In genomic region chr5:131806350-131806749, GRCm38 (mm10) we compare ENCODE assay signal across 18 mouse cellular contexts.
"Had no signal": no experiment of that assay in that cellular context is flagged by ENCODE, and none has a peak within 500 bp of the region (broad histone marks: within the 10 kb centered on the region; RNA-seq: fewer than 3 reads in every experiment).

No protein-coding gene starts in this region.

- DNase-seq: liver, embryonic 13.5 days; liver, postnatal 0 days; lung, adult 2 months; lung, postnatal 10 days; lung, postnatal 4 days; right cerebral cortex, postnatal 14 days; thymus, adult 2 months; thymus, postnatal 14 days; thymus, postnatal 36 days had no signal

- H3K36me3 ChIP-seq: liver, embryonic 13.5 days; liver, embryonic 15.5 days; lung, embryonic 15.5 days; midbrain, embryonic 10.5 days; midbrain, embryonic 13.5 days; neural tube, embryonic 13.5 days; neural tube, embryonic 15.5 days; stomach, embryonic 15.5 days had no signal

- ATAC-seq: liver, postnatal 0 days; midbrain, embryonic 13.5 days; midbrain, embryonic 16.5 days had no signal

- H3K4me2 ChIP-seq: liver, embryonic 13.5 days; liver, embryonic 15.5 days; lung, embryonic 15.5 days; midbrain, embryonic 13.5 days; neural tube, embryonic 13.5 days; neural tube, embryonic 15.5 days; stomach, embryonic 15.5 days had no signal

- H3K9me3 ChIP-seq: liver, embryonic 13.5 days; liver, embryonic 15.5 days; lung, embryonic 15.5 days; midbrain, embryonic 10.5 days; midbrain, embryonic 13.5 days; neural tube, embryonic 13.5 days; neural tube, embryonic 15.5 days; stomach, embryonic 15.5 days had no signal

- H3K4me3 ChIP-seq: liver, embryonic 13.5 days; liver, embryonic 15.5 days; lung, embryonic 15.5 days; midbrain, embryonic 10.5 days; midbrain, embryonic 13.5 days; myocyte; neural tube, embryonic 13.5 days; neural tube, embryonic 15.5 days; stomach, embryonic 15.5 days had no signal

- H3K27me3 ChIP-seq: liver, embryonic 13.5 days; liver, embryonic 15.5 days; lung, embryonic 15.5 days; midbrain, embryonic 13.5 days; neural tube, embryonic 13.5 days; neural tube, embryonic 15.5 days; stomach, embryonic 15.5 days had no signal

- H3K9ac ChIP-seq: liver, embryonic 13.5 days; liver, embryonic 15.5 days; liver, postnatal 0 days; lung, embryonic 15.5 days; midbrain, embryonic 13.5 days; neural tube, embryonic 13.5 days; neural tube, embryonic 15.5 days; stomach, embryonic 15.5 days had no signal

- H3K4me1 ChIP-seq: liver, embryonic 13.5 days; liver, embryonic 15.5 days; stomach, embryonic 15.5 days had no signal

- H3K27ac ChIP-seq: liver, embryonic 13.5 days; liver, embryonic 15.5 days; midbrain, embryonic 10.5 days; stomach, embryonic 15.5 days had no signal
